9 mouse cellular contexts compared by ENCODE assay signal in the genomic region with DNA sequence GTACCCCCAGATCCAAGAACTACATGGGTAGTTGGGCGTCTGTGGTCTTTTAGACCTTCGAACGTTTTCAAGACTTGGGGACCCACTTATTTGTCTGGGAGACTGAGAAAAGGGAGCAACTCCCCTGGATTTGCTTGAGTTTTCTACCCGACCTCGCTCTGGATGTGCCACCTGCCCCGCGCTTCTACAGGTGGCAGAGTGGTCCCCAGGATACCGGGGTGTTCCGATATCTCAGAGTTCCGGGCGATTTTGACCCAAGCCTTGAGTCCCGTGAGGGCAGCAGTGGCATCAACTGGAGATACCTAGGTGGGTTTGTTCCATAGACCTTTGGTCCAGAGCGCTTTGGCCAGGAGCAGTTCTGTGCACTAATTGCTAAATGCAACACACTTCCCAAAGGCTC. TPM values are rescaled to one million over a fixed set of nuclear protein-coding genes. Genes with fewer than 3 reads are reported as not detected.
A peak's percentile ranks its signal among the peaks of the same experiment; 100 is the strongest.
DNase-seq lines count a peak whose midpoint lies in the region; ATAC-seq and TF ChIP-seq lines count a peak whose summit lies in the region.
"Had no signal": no experiment of that assay in that cellular context is flagged by ENCODE, and none has a peak within 500 bp of the region (broad histone marks: within the 10 kb centered on the region; RNA-seq: fewer than 3 reads in every experiment).

No protein-coding gene starts in this region.

- dilution Hi-C loops in CH12.LX (cut with MboI; ENCODE audit: extremely low pct_ligation_motif_present, extremely low pct_unique_long_range_greater_than_20kb, low sequenced_read_pairs), result no loop called here

- DNase-seq in gastrocnemius, adult 2 months, result no peak
- DNase-seq in gastrocnemius, postnatal 10 days, result no peak
- no peak for DNase-seq in CH12.LX (ENCODE audit: extremely low read depth)
- DNase-seq in heart, postnatal 0 days (ENCODE audit: low spot score), result no peak
- no peak for DNase-seq in urinary bladder, postnatal 4 days (ENCODE audit: low spot score in 2 of 2)
- DNase-seq in right cerebral cortex, postnatal 10 days (ENCODE audit: low spot score in 2 of 2), result no peak

- intact Hi-C loops in gastrocnemius, adult 2 months (cut with DNase I), result loop anchor here (2.0 to 5.0 kb wide), 2 partner anchors 42 to 69 kb away; no protein-coding TSS in a partner anchor

- peaks cover 14 to 43% of the 10 kb centered on the region in 2 experiments for H3K4me1 ChIP-seq in CH12.LX (ENCODE audit: control insufficient read depth in 1 of 2, insufficient read depth in 2 of 2)
- peaks cover 14% of the 10 kb centered on the region; the same call in 1 of the 2 replicates for H3K4me1 ChIP-seq in heart, postnatal 0 days (ENCODE audit: control insufficient read depth, insufficient read depth)
- H3K4me1 ChIP-seq in liver, embryonic 16.5 days (ENCODE audit: control insufficient read depth, low read depth, low read length), result no peaks in the 10 kb centered on the region; the same call in 1 of the 2 replicates

- no peak for TF ChIP-seq POLR2A in CH12.LX (IDR thresholded peaks at IDR 0.05; ENCODE audit: low read depth, low read length)

- H3K9me3 ChIP-seq in CH12.LX (replicated peaks; ENCODE audit: low read length), result no peaks in the 10 kb centered on the region
- H3K9me3 ChIP-seq in heart, postnatal 0 days (replicated peaks; ENCODE audit: control insufficient read depth, low read length), result no peaks in the 10 kb centered on the region
- no peaks in the 10 kb centered on the region for H3K9me3 ChIP-seq in liver, embryonic 16.5 days (replicated peaks; ENCODE audit: control insufficient read depth, low read length)

- no peak for ATAC-seq in heart, postnatal 0 days (ENCODE audit: insufficient read depth, low read depth)
- ATAC-seq in liver, embryonic 16.5 days (ENCODE audit: low read depth), result no peak
- ATAC-seq in frontal cortex, adult (ENCODE audit: low TSS enrichment), result no peak

- no peak for TF ChIP-seq CTCF in gastrocnemius, adult 2 months (IDR thresholded peaks at IDR 0.05)
- TF ChIP-seq CTCF in CH12.LX (conservative IDR thresholded peaks at IDR 0.05 in 1 of 2, IDR thresholded peaks at IDR 0.05 in 1 of 2; ENCODE audit: low read depth in 2 of 2, low read length in 2 of 2), result no peak
- TF ChIP-seq CTCF in heart, postnatal 0 days (IDR thresholded peaks at IDR 0.05; ENCODE audit: low read depth), result no peak

- 16% methylated on average over 13 of the region's 13 CpGs for WGBS in heart, postnatal 0 days
- WGBS in liver, embryonic 16.5 days (ENCODE audit: insufficient replicate concordance), result 13% methylated on average over 13 of the region's 13 CpGs

- H3K27me3 ChIP-seq in CH12.LX (replicated peaks), result no peaks in the 10 kb centered on the region
- H3K27me3 ChIP-seq in heart, postnatal 0 days (ENCODE audit: control insufficient read depth, insufficient read depth, low read length), result no peaks in the 10 kb centered on the region
- no peaks in the 10 kb centered on the region for H3K27me3 ChIP-seq in liver, embryonic 16.5 days (ENCODE audit: control insufficient read depth, insufficient read depth, low read depth, low read length)

- no peak for TF ChIP-seq RAD21 in CH12.LX (IDR thresholded peaks at IDR 0.05; ENCODE audit: low read depth, low read length)

- H3K4me3 ChIP-seq in gastrocnemius, adult 2 months, result peak overlapping the region; percentile 86
- peak overlapping the region; percentile 85 to 96 (median 93) for H3K4me3 ChIP-seq in CH12.LX (replicated peaks in 1 of 3; ENCODE audit: low read depth in 2 of 3, low read length in 2 of 3, poor library complexity in 1 of 3)
- peak overlapping the region; percentile 56 for H3K4me3 ChIP-seq in heart, postnatal 0 days (ENCODE audit: low read depth, low read length)
- H3K4me3 ChIP-seq in liver, embryonic 16.5 days (ENCODE audit: low read depth, low read length), result peak overlapping the region; percentile 62

- peak overlapping the region; percentile 93 for H3K27ac ChIP-seq in gastrocnemius, adult 2 months
- peak overlapping the region; percentile 87 for H3K27ac ChIP-seq in CH12.LX (ENCODE audit: insufficient read depth, low read depth)
- H3K27ac ChIP-seq in heart, postnatal 0 days (ENCODE audit: low read depth), result no peak overlapping the region
- peak overlapping the region; percentile 37 for H3K27ac ChIP-seq in liver, embryonic 16.5 days (ENCODE audit: low read length)

- H3K4me2 ChIP-seq in CH12.LX (ENCODE audit: insufficient read depth, low read depth, poor library complexity, severe bottlenecking), result peak overlapping the region; percentile 63
- H3K4me2 ChIP-seq in heart, postnatal 0 days (ENCODE audit: low read depth, low read length), result peak overlapping the region; percentile 90
- H3K4me2 ChIP-seq in liver, embryonic 16.5 days (ENCODE audit: low read depth, low read length), result peak overlapping the region; percentile 70

- peak overlapping the region; percentile 88 for H3K9ac ChIP-seq in CH12.LX (ENCODE audit: insufficient read depth, low read depth)
- 0 out of 2 replicates have a peak overlapping the region, but pooled peaks have one; percentile 39 for H3K9ac ChIP-seq in heart, postnatal 0 days (replicated peaks; ENCODE audit: low read depth, low read length)
- peak overlapping the region; percentile 39 for H3K9ac ChIP-seq in liver, embryonic 16.5 days (ENCODE audit: low read depth, low read length)

- no peak for TF ChIP-seq EP300 in CH12.LX (IDR thresholded peaks at IDR 0.05; ENCODE audit: low read length)
- no peak for TF ChIP-seq EP300 in heart, postnatal 0 days (IDR thresholded peaks at IDR 0.05; ENCODE audit: low read depth)

- peaks cover 48% of the 10 kb centered on the region for H3K79me2 ChIP-seq in CH12.LX (replicated peaks; ENCODE audit: control insufficient read depth, extremely low read depth, insufficient read depth, poor library complexity, severe bottlenecking)

- peaks cover 0 to 4% of the 10 kb centered on the region in 2 experiments for H3K36me3 ChIP-seq in CH12.LX (replicated peaks in 1 of 2; ENCODE audit: control insufficient read depth in 1 of 2, insufficient read depth in 1 of 2, low read length in 1 of 2)
- H3K36me3 ChIP-seq in heart, postnatal 0 days (replicated peaks; ENCODE audit: control insufficient read depth, insufficient read depth, low read length), result no peaks in the 10 kb centered on the region
- no peaks in the 10 kb centered on the region for H3K36me3 ChIP-seq in liver, embryonic 16.5 days (ENCODE audit: control insufficient read depth, insufficient read depth)

- in situ Hi-C loops in CH12.LX (cut with MboI; ENCODE audit: low pct_ligation_motif_present, low pct_unique_long_range_greater_than_20kb, low sequenced_read_pairs), result no loop called here

TF ChIP-seq in CH12.LX, 34 proteins besides CTCF, POLR2A, EP300 and RAD21:
- TF ChIP-seq MEF2A (IDR thresholded peaks at IDR 0.05; ENCODE audit: borderline replicate concordance, low read depth, low read length) (no peak), ZKSCAN1 (IDR thresholded peaks at IDR 0.05; ENCODE audit: borderline replicate concordance, low read depth, low read length) (no peak)

RNA-seq across cellular contexts. Expression of gene Ppfibp2, which starts 0.4 kb away (rescaled TPM):
- 10 to 100 TPM; 10.6 to 19.0 TPM for total RNA-seq in gastrocnemius, adult 2 months (2021)
- total RNA-seq in gastrocnemius, postnatal 10 days (2021), result 10 to 100 TPM; 16.8 to 20.1 TPM
- total RNA-seq in CH12.LX (2012; rRNA removed) (27.5 and 40.3 TPM in 2 replicates), CH12.LX (2014; rRNA removed) (30.2 and 32.9 TPM in 2 replicates)
- 40.2 and 44.7 TPM in 2 replicates for polyA plus RNA-seq in CH12.LX (2012; ENCODE audit: insufficient read length, low read depth)
- total RNA-seq in heart, postnatal 0 days (2014; rRNA removed; ENCODE audit: low replicate concordance), result 8.4 and 17.5 TPM in 2 replicates
- 6.6 and 6.8 TPM in 2 replicates for polyA plus RNA-seq in heart, postnatal 0 days (2015; fragmentation: Nextera tagmentation; extraction: Ambion mirVana)
- 4.2 and 4.6 TPM in 2 replicates for polyA plus RNA-seq in liver, embryonic 16.5 days (2015; fragmentation: Nextera tagmentation; extraction: Ambion mirVana)

RNA-seq across cellular contexts. Expression of gene Olfml1, which starts 28.2 kb away (rescaled TPM):
- 1 to 10 TPM; 2.0 to 2.6 TPM for total RNA-seq in gastrocnemius, adult 2 months (2021)
- total RNA-seq in gastrocnemius, postnatal 10 days (2021), result 10 to 100 TPM; 10.5 to 12.7 TPM
- total RNA-seq in CH12.LX (2012; rRNA removed) (not detected in 2 replicates), CH12.LX (2014; rRNA removed) (not detected in 2 replicates)
- not detected in 2 replicates for polyA plus RNA-seq in CH12.LX (2012; ENCODE audit: insufficient read length, low read depth)
- 2.9 and 9.0 TPM in 2 replicates for total RNA-seq in heart, postnatal 0 days (2014; rRNA removed; ENCODE audit: low replicate concordance)
- 4.7 and 5.1 TPM in 2 replicates for polyA plus RNA-seq in heart, postnatal 0 days (2015; fragmentation: Nextera tagmentation; extraction: Ambion mirVana)
- polyA plus RNA-seq in liver, embryonic 16.5 days (2015; fragmentation: Nextera tagmentation; extraction: Ambion mirVana), result 1.0 and 1.3 TPM in 2 replicates
- polyA plus RNA-seq: C2C12 had no signal

RNA-seq across cellular contexts. Expression of gene 5330417H12Rik, which starts 29.5 kb away (rescaled TPM):
- total RNA-seq in gastrocnemius, adult 2 months (2021), result not detected
- total RNA-seq in gastrocnemius, postnatal 10 days (2021), result not detected
- total RNA-seq in CH12.LX (2012; rRNA removed) (0.13 TPM in 1 of 2 replicates, not detected in the other), CH12.LX (2014; rRNA removed) (not detected in 2 replicates)
- not detected in 2 replicates for polyA plus RNA-seq in CH12.LX (2012; ENCODE audit: insufficient read length, low read depth)
- total RNA-seq in heart, postnatal 0 days (2014; rRNA removed; ENCODE audit: low replicate concordance), result not detected in 2 replicates
- polyA plus RNA-seq in heart, postnatal 0 days (2015; fragmentation: Nextera tagmentation; extraction: Ambion mirVana), result not detected in 2 replicates
- polyA plus RNA-seq in liver, embryonic 16.5 days (2015; fragmentation: Nextera tagmentation; extraction: Ambion mirVana), result not detected in 2 replicates
- polyA plus RNA-seq: C2C12 had no signal
